Mouse (Mus musculus) heart, embryonic 16.5 days (tissue): ENCODE results near the gene Smc4. TPM values are rescaled to one million over a fixed set of nuclear protein-coding genes. Genes with fewer than 3 reads are reported as not detected.

Experiments
- ATAC-seq: fragments of 200-750 bp; cut with Nextera tagmentation; replicated peaks from 2 replicates; pipeline ENCODE4 v1.8.0; 2017; ENCODE audit warnings: moderate number of reproducible peaks; ENCODE audit not compliant: insufficient read depth, low FRiP score; ENCODE audit errors: extremely low read depth
- H3K27ac ChIP-seq: fragments of 300-500 bp; sonication (generic); 2 replicates; pipeline ENCODE4 v1.5.1; 2014; ENCODE audit warnings: mild to moderate bottlenecking, low read length, control low read depth, moderate library complexity
- H3K27me3 ChIP-seq: fragments of 300-500 bp; sonication (generic); 2 replicates; pipeline ENCODE4 v1.6.1; 2014; ENCODE audit warnings: low read length, mixed read lengths; ENCODE audit not compliant: control insufficient read depth, insufficient read depth
- H3K36me3 ChIP-seq: fragments of 300-500 bp; sonication (generic); 2 replicates; pipeline ENCODE4 v1.6.1; 2014; ENCODE audit not compliant: control insufficient read depth, insufficient read depth
- H3K4me1 ChIP-seq: fragments of 300-500 bp; sonication (generic); 2 replicates; pipeline ENCODE4 v1.6.1; 2014; ENCODE audit warnings: low read length, mixed read lengths; ENCODE audit not compliant: control insufficient read depth, insufficient read depth
- H3K4me2 ChIP-seq: fragments of 300-500 bp; sonication (generic); 2 replicates; pipeline ENCODE4 v1.6.1; 2014; ENCODE audit warnings: low read depth, mild to moderate bottlenecking, control low read depth, low read length
- H3K4me3 ChIP-seq: fragments of 300-500 bp; sonication (generic); 2 replicates; pipeline ENCODE4 v1.5.1; 2014; ENCODE audit warnings: mild to moderate bottlenecking, control low read depth, low read length
- H3K9ac ChIP-seq: fragments of 300-500 bp; sonication (generic); 2 replicates; pipeline ENCODE4 v1.6.1; 2014; ENCODE audit warnings: low read length, control low read depth
- H3K9me3 ChIP-seq: fragments of 300-500 bp; sonication (generic); replicated peaks from 2 replicates; pipeline ENCODE4 v1.6.1; 2016; ENCODE audit warnings: low read length; ENCODE audit not compliant: control insufficient read depth
- WGBS: fragments of 180-500 bp; shearing (Covaris S2); extraction: QIAGEN DNeasy Blood & Tissue Kit; methylation state at CpG from one replicate; pipeline ENCODE4 v1.1.7; 2014; 5-methylcytosine and 5-hydroxymethylcytosine counted together
- polyA plus RNA-seq: library from polyadenylated mRNA; unstranded; fragments of >200 nt; fragmentation: Nextera tagmentation; extraction: Ambion mirVana; gene quantifications from 2 replicates; pipeline ENCODE4 v1.2.1, GENCODE M21; 2015

Smc4 gene
- polyA plus RNA-seq, 1 experiment from 2014 or later = 180 TPM

DNA sequence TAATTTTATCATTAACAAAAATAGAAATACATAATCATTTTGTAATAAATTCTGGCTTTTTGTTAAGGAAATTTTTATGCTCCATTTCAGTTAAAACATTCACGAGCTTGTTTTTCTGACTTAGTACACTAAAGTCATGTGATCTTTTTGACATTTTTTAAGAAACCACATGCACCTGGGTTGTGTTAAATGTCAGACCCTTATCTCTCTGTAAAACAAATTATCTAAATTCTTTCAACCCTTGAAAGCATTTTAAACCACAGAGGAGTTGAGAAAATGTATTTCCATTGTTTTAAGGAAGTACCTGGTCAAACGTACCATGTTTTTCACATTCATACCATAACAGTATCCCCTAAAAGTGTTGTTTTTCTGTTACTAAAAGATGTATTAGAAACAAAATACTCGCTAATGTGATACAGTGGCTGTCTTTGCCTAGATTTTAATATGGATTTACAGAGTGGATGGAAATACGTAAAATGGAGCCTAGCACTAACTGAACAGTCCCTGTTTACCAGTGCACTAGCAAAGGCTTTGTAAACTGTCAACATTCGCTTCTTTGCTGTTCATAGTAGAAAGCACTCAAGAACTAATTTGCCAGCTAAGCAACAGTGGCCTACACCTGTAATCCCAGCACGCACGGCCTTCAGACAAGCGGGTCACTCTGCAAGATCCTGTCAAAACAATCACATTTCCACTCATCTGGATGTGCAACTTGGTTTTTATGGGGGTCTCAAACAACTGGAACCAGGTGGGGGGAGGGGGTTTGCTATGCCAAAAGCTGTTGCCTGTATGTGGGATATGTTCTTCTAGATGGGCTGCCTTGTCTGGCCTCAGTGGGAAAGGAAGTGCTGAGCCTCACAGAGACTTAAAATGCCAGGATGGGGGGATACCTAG, 29.7 kb upstream of the Smc4 start:
- H3K4me3 ChIP-seq = no peak overlapping the region
- H3K9me3 ChIP-seq = no peaks in the 10 kb centered on the region
- H3K4me2 ChIP-seq = no peak overlapping the region
- no peaks in the 10 kb centered on the region for H3K27me3 ChIP-seq
- H3K4me1 ChIP-seq = peaks cover 23% of the 10 kb centered on the region
- peak overlapping the region; percentile 73 for H3K27ac ChIP-seq
- 74% methylated on average over 8 of the region's 8 CpGs for WGBS
- H3K9ac ChIP-seq = no peak overlapping the region; the same call in 1 of the 2 replicates
- peaks cover 4% of the 10 kb centered on the region; the same call in 1 of the 2 replicates for H3K36me3 ChIP-seq
- ATAC-seq = no peak

DNA sequence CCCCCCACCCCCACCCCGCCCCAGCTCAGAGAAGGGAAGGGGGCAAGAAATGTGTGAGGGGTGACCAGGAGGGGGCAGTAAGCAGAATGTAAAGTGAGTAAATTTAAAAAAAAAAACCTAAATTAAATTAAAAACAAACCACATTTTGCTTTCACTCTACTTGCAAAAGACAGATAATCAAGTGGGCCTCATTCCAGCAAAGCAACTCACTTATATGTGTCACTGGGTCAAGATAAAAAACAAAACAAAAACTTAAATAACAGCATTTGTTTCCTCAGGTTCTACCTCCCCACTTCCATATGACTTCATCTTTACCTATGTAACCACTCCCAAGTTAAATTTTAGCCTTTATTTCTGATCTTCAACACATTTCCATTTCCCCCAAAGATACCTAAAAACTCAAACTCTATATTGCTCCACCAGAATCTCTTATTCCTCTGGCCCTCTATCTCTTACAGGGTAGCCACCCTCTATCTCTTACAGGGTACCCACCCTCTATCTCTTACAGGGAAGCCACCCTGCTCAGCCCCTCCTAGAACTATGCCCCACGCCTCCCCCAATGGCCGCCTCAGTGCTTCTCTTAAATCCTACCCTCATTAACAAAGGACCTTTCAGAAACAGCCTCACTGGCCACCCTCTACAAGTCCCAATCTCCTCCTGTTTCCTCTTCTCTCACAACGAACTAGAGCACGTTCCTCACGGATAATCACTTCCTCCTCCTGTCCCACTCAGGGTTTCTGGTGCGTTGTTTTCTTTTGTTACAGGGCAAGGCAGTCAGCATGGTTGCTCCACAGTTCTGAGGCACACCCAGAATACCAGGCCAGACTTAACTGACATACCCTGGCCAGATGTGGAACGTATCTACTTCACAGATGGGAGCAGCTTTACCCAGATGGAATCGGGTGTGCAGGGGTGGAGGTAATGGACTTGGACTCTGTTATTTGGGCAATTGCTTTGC, 28.7 kb upstream of the Smc4 start:
- Histone ChIP-seq H3K27me3 (no peaks in the 10 kb centered on the region), H3K9me3 (no peaks in the 10 kb centered on the region), H3K4me1 (peaks cover 23% of the 10 kb centered on the region), H3K4me2 (no peak overlapping the region), H3K4me3 (no peak overlapping the region), H3K27ac (peak overlapping the region; percentile 73), H3K36me3 (peaks cover 4% of the 10 kb centered on the region; the same call in 1 of the 2 replicates), H3K9ac (no peak overlapping the region; the same call in 1 of the 2 replicates)
- 64% methylated on average over 9 of the region's 9 CpGs for WGBS
- no peak; the same call in 1 of the 2 replicates for ATAC-seq

DNA sequence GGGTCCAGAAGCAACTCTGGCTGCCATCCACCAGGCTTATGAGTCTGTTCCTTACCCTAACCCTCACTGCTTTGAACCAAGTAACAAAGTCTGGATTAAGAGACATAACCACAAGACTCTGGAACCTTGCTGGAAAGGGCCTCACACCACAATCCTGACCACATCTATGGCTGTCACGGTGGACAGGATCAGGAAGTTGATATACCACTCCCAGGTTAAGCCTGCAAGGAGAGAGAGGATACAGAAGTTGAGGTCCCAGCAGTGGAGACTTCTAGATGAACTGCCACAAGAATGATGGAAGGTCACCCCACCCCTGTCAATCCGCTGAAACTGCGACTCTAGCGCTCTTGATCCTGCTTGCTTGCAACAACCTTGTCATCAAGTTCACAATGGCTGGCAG, 26.8 kb upstream of the Smc4 start:
- Histone ChIP-seq H3K9ac (no peak overlapping the region), H3K27me3 (no peaks in the 10 kb centered on the region), H3K27ac (0 out of 2 replicates have a peak overlapping the region, but pooled peaks have one; percentile 3), H3K4me3 (no peak overlapping the region), H3K9me3 (no peaks in the 10 kb centered on the region), H3K4me2 (no peak overlapping the region), H3K4me1 (peaks cover 25% of the 10 kb centered on the region), H3K36me3 (peaks cover 6% of the 10 kb centered on the region)
- ATAC-seq = no peak
- 42% methylated on average over 4 of the region's 4 CpGs for WGBS

DNA sequence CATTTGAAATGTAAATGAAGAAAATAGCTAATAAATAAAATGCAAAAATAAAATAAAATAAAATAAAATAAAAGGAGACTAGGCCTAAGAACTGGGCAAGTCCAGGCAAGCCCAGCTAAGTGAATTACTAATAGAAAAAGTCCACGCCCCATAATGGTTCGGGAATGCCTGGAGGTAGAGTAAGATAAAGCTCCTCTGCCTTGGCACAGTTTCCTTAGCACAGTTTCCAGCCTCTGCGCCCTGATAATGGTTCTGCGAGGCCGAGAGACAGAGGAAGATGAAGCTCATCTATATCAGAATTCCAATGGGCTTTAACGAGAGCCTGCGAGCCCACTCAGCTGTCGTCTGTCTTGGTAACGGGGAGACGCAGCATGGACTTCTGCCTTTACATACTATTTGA, 25.4 kb upstream of the Smc4 start:
- Histone ChIP-seq H3K9ac (no peak overlapping the region), H3K27me3 (no peaks in the 10 kb centered on the region), H3K4me3 (no peak overlapping the region), H3K4me2 (no peak overlapping the region), H3K4me1 (peaks cover 25% of the 10 kb centered on the region), H3K9me3 (no peaks in the 10 kb centered on the region), H3K36me3 (peaks cover 2% of the 10 kb centered on the region; the same call in 1 of the 2 replicates), H3K27ac (no peak overlapping the region)
- ATAC-seq = no peak
- 65% methylated on average over 10 of the region's 10 CpGs for WGBS

DNA sequence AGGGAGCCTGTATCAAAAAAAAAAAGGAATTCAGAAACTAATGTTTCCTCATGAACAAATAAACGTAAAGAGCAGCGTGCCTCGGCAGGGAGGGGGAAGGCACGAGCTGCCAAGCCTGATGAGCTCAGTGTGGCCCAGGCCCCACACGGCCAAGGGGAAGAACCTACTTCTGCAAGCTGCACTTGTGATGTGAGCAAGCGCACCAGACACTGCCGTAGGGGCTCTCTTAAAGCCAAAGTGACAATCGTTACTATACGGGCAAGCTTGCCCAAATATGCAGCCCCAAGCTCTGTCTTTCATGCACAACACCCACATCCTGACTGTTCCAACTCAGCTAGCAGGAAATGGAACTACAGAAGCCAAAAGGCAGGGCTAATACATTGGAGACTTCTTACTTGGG, 23.6 kb upstream of the Smc4 start:
- peaks cover 5% of the 10 kb centered on the region; the same call in 1 of the 2 replicates for H3K36me3 ChIP-seq
- WGBS = 58% methylated on average over 9 of the region's 9 CpGs
- H3K27me3 ChIP-seq = no peaks in the 10 kb centered on the region
- no peak overlapping the region for H3K9ac ChIP-seq
- peaks cover 21% of the 10 kb centered on the region for H3K4me1 ChIP-seq
- ATAC-seq = peak; percentile 47; the same call in 1 of the 2 replicates
- H3K4me3 ChIP-seq = no peak overlapping the region
- H3K27ac ChIP-seq = peak overlapping the region; percentile 13; the same call in 1 of the 2 replicates
- no peak overlapping the region for H3K4me2 ChIP-seq
- no peaks in the 10 kb centered on the region for H3K9me3 ChIP-seq

DNA sequence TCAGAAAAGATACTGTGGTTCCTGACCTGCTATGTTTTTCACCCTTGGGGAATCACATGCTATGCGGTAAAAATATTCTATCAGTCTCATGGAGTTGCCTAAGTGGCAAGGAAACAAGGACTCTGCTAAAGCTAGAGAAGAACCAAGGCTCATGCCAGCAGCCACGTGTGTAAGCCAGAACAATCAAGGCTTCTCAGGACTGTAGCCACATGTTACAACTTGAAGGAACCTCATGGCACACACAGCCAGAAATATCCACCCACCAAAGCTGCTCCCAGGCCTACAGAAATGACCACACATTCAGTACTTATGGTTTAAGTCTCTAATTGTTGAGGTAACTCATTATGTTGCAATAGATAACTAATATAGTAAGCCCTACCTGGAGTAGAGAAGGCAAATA, 18.0 kb upstream of the Smc4 start:
- 78% methylated on average over 2 of the region's 2 CpGs for WGBS
- Histone ChIP-seq H3K9me3 (no peaks in the 10 kb centered on the region), H3K9ac (no peak overlapping the region), H3K4me3 (no peak overlapping the region), H3K27me3 (no peaks in the 10 kb centered on the region), H3K4me2 (no peak overlapping the region), H3K36me3 (peaks cover 8% of the 10 kb centered on the region; the same call in 1 of the 2 replicates), H3K27ac (no peak overlapping the region), H3K4me1 (no peaks in the 10 kb centered on the region)
- no peak for ATAC-seq

DNA sequence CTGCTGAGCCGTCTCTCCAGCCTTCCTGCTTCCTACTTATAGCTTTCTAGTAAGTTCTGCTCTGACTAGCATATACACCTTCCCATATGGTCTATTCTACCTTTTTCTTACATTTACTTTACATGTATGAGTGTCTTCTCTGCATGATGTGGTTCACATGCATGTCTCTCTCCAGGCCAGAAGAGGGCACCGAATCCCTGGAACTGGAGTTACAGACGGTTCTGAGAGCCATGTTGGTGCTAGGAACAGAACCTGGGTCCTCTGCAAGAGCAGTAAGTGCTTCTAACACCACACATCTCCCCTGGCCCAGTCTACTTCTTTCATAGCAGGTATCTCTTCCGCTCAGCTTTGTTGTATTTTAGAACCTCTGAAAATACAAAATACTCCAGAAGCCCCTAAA, 1.8 kb upstream of the Smc4 start:
- Histone ChIP-seq H3K27me3 (no peaks in the 10 kb centered on the region), H3K4me3 (no peak overlapping the region), H3K9me3 (no peaks in the 10 kb centered on the region), H3K27ac (no peak overlapping the region), H3K36me3 (no peaks in the 10 kb centered on the region), H3K4me2 (no peak overlapping the region), H3K4me1 (peaks cover 8% of the 10 kb centered on the region), H3K9ac (no peak overlapping the region)
- WGBS = 88% methylated on average over 4 of the region's 4 CpGs
- ATAC-seq = no peak

DNA sequence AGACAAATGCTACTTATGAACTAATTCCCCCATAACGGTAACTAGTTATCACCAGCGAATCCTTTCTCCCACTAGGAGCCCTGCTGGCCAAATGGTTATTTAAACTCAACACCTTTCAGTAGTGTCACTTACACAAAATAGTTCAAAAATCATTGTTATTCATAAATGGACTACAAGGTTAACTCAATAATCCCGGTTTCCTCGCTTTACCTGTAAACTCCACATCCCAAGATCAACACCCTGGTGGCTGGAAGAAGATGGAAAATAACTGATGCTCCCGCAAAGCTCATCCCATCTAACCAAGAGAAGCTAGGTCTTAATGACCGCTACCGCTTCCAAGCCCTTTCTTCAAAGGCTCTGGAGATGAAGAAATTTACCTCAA, 492 bp upstream of the Smc4 start:
- Histone ChIP-seq H3K27ac (peak overlapping the region; percentile 94; the same call in 1 of the 2 replicates), H3K4me1 (peaks cover 11% of the 10 kb centered on the region), H3K9me3 (no peaks in the 10 kb centered on the region), H3K27me3 (no peaks in the 10 kb centered on the region), H3K4me2 (peak overlapping the region; percentile 78), H3K4me3 (peak overlapping the region; percentile 99), H3K9ac (peak overlapping the region; percentile 57), H3K36me3 (no peaks in the 10 kb centered on the region)
- no peak for ATAC-seq
- 2% methylated on average over 7 of the region's 7 CpGs for WGBS
